Mouse (Mus musculus) heart, embryonic 12.5 days (tissue): Measurements from ENCODE around the gene Urm1. TPM values are rescaled to one million over a fixed set of nuclear protein-coding genes. Genes with fewer than 3 reads are reported as not detected.

Experiments
- ATAC-seq: fragments of 200-750 bp; cut with Nextera tagmentation; 2 replicates; pipeline ENCODE4 v1.8.0; 2017; ENCODE audit warnings: moderate TSS enrichment, moderate library complexity; ENCODE audit not compliant: insufficient number of reproducible peaks, low FRiP score
- H3K27ac ChIP-seq: fragments of 300-500 bp; sonication (generic); 2 replicates; pipeline ENCODE4 v1.5.1; 2016; ENCODE audit warnings: mild to moderate bottlenecking, moderate library complexity; ENCODE audit not compliant: poor library complexity, severe bottlenecking
- H3K27me3 ChIP-seq: fragments of 300-500 bp; sonication (generic); replicated peaks from 2 replicates; pipeline ENCODE4 v1.6.1; 2016; ENCODE audit warnings: mild to moderate bottlenecking, moderate library complexity
- H3K36me3 ChIP-seq: fragments of 300-500 bp; sonication (generic); 2 replicates; pipeline ENCODE4 v1.6.1; 2016; ENCODE audit warnings: mild to moderate bottlenecking, moderate library complexity
- H3K4me1 ChIP-seq: fragments of 300-500 bp; sonication (generic); replicated peaks from 2 replicates; pipeline ENCODE4 v1.6.1; 2016; ENCODE audit warnings: mild to moderate bottlenecking
- H3K4me2 ChIP-seq: fragments of 300-500 bp; sonication (generic); 2 replicates; pipeline ENCODE4 v1.6.1; 2016; ENCODE audit warnings: mild to moderate bottlenecking, moderate library complexity
- H3K4me3 ChIP-seq: fragments of 300-500 bp; sonication (generic); 2 replicates; pipeline ENCODE4 v1.5.1; 2016; ENCODE audit warnings: mild to moderate bottlenecking
- H3K9ac ChIP-seq: fragments of 300-500 bp; sonication (generic); 2 replicates; pipeline ENCODE4 v1.6.1; 2016; ENCODE audit warnings: mild to moderate bottlenecking, moderate library complexity
- H3K9me3 ChIP-seq: fragments of 300-500 bp; sonication (generic); replicated peaks from 2 replicates; pipeline ENCODE4 v1.6.1; 2016; ENCODE audit warnings: mild to moderate bottlenecking, moderate library complexity
- WGBS: fragments of 180-500 bp; shearing (Covaris S2); methylation state at CpG from one replicate; pipeline ENCODE4 v1.1.7; 2016; 5-methylcytosine and 5-hydroxymethylcytosine counted together
- polyA plus RNA-seq: library from polyadenylated mRNA; unstranded; fragments of >200 nt; fragmentation: Nextera tagmentation; extraction: Ambion mirVana; gene quantifications from 2 replicates; pipeline ENCODE4 v1.2.1, GENCODE M21; 2016

The Urm1 gene
- polyA plus RNA-seq, 1 experiment from 2014 or later = 15.6 TPM

GRCm38 (mm10) chr2:29802075-29802826 lies 17.6 kb upstream of the Urm1 start, which contains the start of gene Slc27a4:
Gene Slc27a4 (plus strand): TSS chr2:29802634.
- peak within 1 kb of the TSS; percentile 95 for H3K4me2 ChIP-seq
- H3K27me3 ChIP-seq = 0 out of 2 replicates have a peak, but pooled peaks cover 11% of the 10 kb centered on the region
- ATAC-seq = peak; percentile 97
- peaks cover 35% of the 10 kb centered on the region for H3K36me3 ChIP-seq
- 4% methylated on average over 26 of the region's 28 CpGs for WGBS
- H3K9ac ChIP-seq = peak within 1 kb of the TSS; percentile 93
- H3K4me3 ChIP-seq = peak within 1 kb of the TSS; percentile 93
- H3K9me3 ChIP-seq = no peaks in the 10 kb centered on the region
- peaks cover 10% of the 10 kb centered on the region for H3K4me1 ChIP-seq
- H3K27ac ChIP-seq = peak within 1 kb of the TSS; percentile 61; the same call in 1 of the 2 replicates

- H3K4me1 ChIP-seq = peaks cover 10% of the 10 kb centered on the region
- ATAC-seq = peak; percentile 63
- H3K4me2 ChIP-seq = peak overlapping the region; percentile 95
- peak overlapping the region; percentile 61; the same call in 1 of the 2 replicates for H3K27ac ChIP-seq
- peaks cover 38% of the 10 kb centered on the region for H3K36me3 ChIP-seq
- no peaks in the 10 kb centered on the region for H3K9me3 ChIP-seq
- peak overlapping the region; percentile 93 for H3K4me3 ChIP-seq
- WGBS = under 1% methylated on average over 30 of the region's 39 CpGs
- peak overlapping the region; percentile 93 for H3K9ac ChIP-seq
- H3K27me3 ChIP-seq = 0 out of 2 replicates have a peak, but pooled peaks cover 11% of the 10 kb centered on the region
These were observed 17.1 kb upstream of the Urm1 start for GRCm38 (mm10) chr2:29802827-29803201.

GRCm38 (mm10) chr2:29803400-29803831 lies 16.5 kb upstream of the Urm1 start:
- ATAC-seq = no peak
- no peaks in the 10 kb centered on the region for H3K9me3 ChIP-seq
- H3K27me3 ChIP-seq = 0 out of 2 replicates have a peak, but pooled peaks cover 11% of the 10 kb centered on the region
- peaks cover 44% of the 10 kb centered on the region for H3K36me3 ChIP-seq
- no peak overlapping the region for H3K27ac ChIP-seq
- H3K4me3 ChIP-seq = peak overlapping the region; percentile 93
- H3K9ac ChIP-seq = peak overlapping the region; percentile 93
- H3K4me2 ChIP-seq = peak overlapping the region; percentile 95
- H3K4me1 ChIP-seq = peaks cover 10% of the 10 kb centered on the region
- 21% methylated on average over 6 of the region's 6 CpGs for WGBS

GRCm38 (mm10) chr2:29815678-29816371 lies 4.0 kb upstream of the Urm1 start:
- no peak overlapping the region for H3K27ac ChIP-seq
- H3K9ac ChIP-seq = no peak overlapping the region
- peaks cover 7% of the 10 kb centered on the region for H3K4me1 ChIP-seq
- peaks cover 49% of the 10 kb centered on the region for H3K36me3 ChIP-seq
- WGBS = 73% methylated on average over 11 of the region's 11 CpGs
- no peaks in the 10 kb centered on the region for H3K27me3 ChIP-seq
- no peak overlapping the region for H3K4me2 ChIP-seq
- H3K9me3 ChIP-seq = no peaks in the 10 kb centered on the region
- ATAC-seq = no peak
- no peak overlapping the region for H3K4me3 ChIP-seq

- H3K9ac ChIP-seq = no peak overlapping the region
- H3K36me3 ChIP-seq = peaks cover 31% of the 10 kb centered on the region
- peaks cover 9% of the 10 kb centered on the region for H3K4me1 ChIP-seq
- WGBS = 35% methylated on average over 8 of the region's 8 CpGs
- 0 out of 2 replicates have a peak overlapping the region, but pooled peaks have one; percentile 17 for H3K27ac ChIP-seq
- H3K4me3 ChIP-seq = no peak overlapping the region
- H3K27me3 ChIP-seq = no peaks in the 10 kb centered on the region
- ATAC-seq = peak; percentile 54; the same call in 1 of the 2 replicates
- no peaks in the 10 kb centered on the region for H3K9me3 ChIP-seq
- H3K4me2 ChIP-seq = peak overlapping the region; percentile 10; the same call in 1 of the 2 replicates
These were observed 2.2 kb upstream of the Urm1 start for GRCm38 (mm10) chr2:29817426-29818232.

- H3K9ac ChIP-seq = no peak overlapping the region
- H3K27me3 ChIP-seq = no peaks in the 10 kb centered on the region
- peaks cover 19% of the 10 kb centered on the region for H3K36me3 ChIP-seq
- 24% methylated on average over 2 of the region's 2 CpGs for WGBS
- ATAC-seq = no peak
- no peak overlapping the region for H3K4me3 ChIP-seq
- no peaks in the 10 kb centered on the region for H3K9me3 ChIP-seq
- H3K4me1 ChIP-seq = peaks cover 9% of the 10 kb centered on the region
- H3K4me2 ChIP-seq = peak overlapping the region; percentile 80
- no peak overlapping the region for H3K27ac ChIP-seq
These were observed 512 bp upstream of the Urm1 start for GRCm38 (mm10) chr2:29819363-29819762.

GRCm38 (mm10) chr2:29826318-29826925 lies 6.5 kb downstream of the Urm1 start:
- Histone ChIP-seq H3K36me3 (no peaks in the 10 kb centered on the region), H3K27me3 (no peaks in the 10 kb centered on the region), H3K9me3 (no peaks in the 10 kb centered on the region), H3K27ac (peak overlapping the region; percentile 91), H3K9ac (peak overlapping the region; percentile 79), H3K4me2 (peak overlapping the region; percentile 97), H3K4me1 (peaks cover 15% of the 10 kb centered on the region), H3K4me3 (peak overlapping the region; percentile 94)
- WGBS = 16% methylated on average over 11 of the region's 11 CpGs
- no peak for ATAC-seq

- H3K4me1 ChIP-seq = peaks cover 15% of the 10 kb centered on the region
These were observed 7.2 kb downstream of the Urm1 start for GRCm38 (mm10) chr2:29826926-29827708.

GRCm38 (mm10) chr2:29827709-29828024 lies 7.8 kb downstream of the Urm1 start:
- Histone ChIP-seq H3K27me3 (no peaks in the 10 kb centered on the region), H3K9me3 (no peaks in the 10 kb centered on the region), H3K27ac (peak overlapping the region; percentile 51), H3K4me1 (peaks cover 15% of the 10 kb centered on the region), H3K36me3 (peaks cover 6% of the 10 kb centered on the region), H3K4me2 (peak overlapping the region; percentile 97), H3K4me3 (peak overlapping the region; percentile 94), H3K9ac (peak overlapping the region; percentile 92)
- 2% methylated on average over 12 of the region's 12 CpGs for WGBS
- 0 out of 2 replicates have a peak, but pooled peaks have one; percentile 1 for ATAC-seq

More at GRCm38 (mm10) chr2:29826926-29827708, 7.2 kb downstream of the Urm1 start:
- Histone ChIP-seq H3K36me3 (peaks cover 3% of the 10 kb centered on the region; the same call in 1 of the 2 replicates), H3K27ac (peak overlapping the region; percentile 91), H3K27me3 (no peaks in the 10 kb centered on the region), H3K9ac (peak overlapping the region; percentile 92), H3K4me3 (peak overlapping the region; percentile 94), H3K4me2 (peak overlapping the region; percentile 97), H3K9me3 (no peaks in the 10 kb centered on the region)
- WGBS = under 1% methylated on average over 48 of the region's 48 CpGs
- peak; percentile 95 for ATAC-seq

GRCm38 (mm10) chr2:29831106-29831505 lies 11.2 kb downstream of the Urm1 start:
- WGBS = 84% methylated on average over 4 of the region's 4 CpGs

More at GRCm38 (mm10) chr2:29831106-29831505, 11.2 kb downstream of the Urm1 start:
- Histone ChIP-seq H3K36me3 (peaks cover 36% of the 10 kb centered on the region), H3K9ac (no peak overlapping the region), H3K4me2 (no peak overlapping the region), H3K4me3 (no peak overlapping the region), H3K9me3 (no peaks in the 10 kb centered on the region), H3K27ac (no peak overlapping the region), H3K27me3 (no peaks in the 10 kb centered on the region), H3K4me1 (peaks cover 13% of the 10 kb centered on the region)
- ATAC-seq = no peak
